Mouse (Mus musculus) spleen, adult 10 weeks (tissue): ENCODE results near the gene Adgra1. TPM values are rescaled to one million over a fixed set of nuclear protein-coding genes. Genes with fewer than 3 reads are reported as not detected.

Source experiments
- polyA plus RNA-seq: library from polyadenylated mRNA; stranded (reverse); fragments of 350-450 nt; fragmentation: Illumina TruSeq; extraction: RNeasy Lipid Tissue Mini Kit (QIAGEN cat#74804); gene quantifications from one replicate; pipeline ENCODE4 v1.2.3, GENCODE M21; 2015; ENCODE audit warnings: low replicate concordance; ENCODE audit not compliant: insufficient read depth

Adgra1 gene
- polyA plus RNA-seq = not detected

GRCm38 (mm10) chr7:139834036-139834435 lies at the start of gene Adgra1:
TSS of gene Adgra1 (plus strand) at chr7:139834174.

DNA sequence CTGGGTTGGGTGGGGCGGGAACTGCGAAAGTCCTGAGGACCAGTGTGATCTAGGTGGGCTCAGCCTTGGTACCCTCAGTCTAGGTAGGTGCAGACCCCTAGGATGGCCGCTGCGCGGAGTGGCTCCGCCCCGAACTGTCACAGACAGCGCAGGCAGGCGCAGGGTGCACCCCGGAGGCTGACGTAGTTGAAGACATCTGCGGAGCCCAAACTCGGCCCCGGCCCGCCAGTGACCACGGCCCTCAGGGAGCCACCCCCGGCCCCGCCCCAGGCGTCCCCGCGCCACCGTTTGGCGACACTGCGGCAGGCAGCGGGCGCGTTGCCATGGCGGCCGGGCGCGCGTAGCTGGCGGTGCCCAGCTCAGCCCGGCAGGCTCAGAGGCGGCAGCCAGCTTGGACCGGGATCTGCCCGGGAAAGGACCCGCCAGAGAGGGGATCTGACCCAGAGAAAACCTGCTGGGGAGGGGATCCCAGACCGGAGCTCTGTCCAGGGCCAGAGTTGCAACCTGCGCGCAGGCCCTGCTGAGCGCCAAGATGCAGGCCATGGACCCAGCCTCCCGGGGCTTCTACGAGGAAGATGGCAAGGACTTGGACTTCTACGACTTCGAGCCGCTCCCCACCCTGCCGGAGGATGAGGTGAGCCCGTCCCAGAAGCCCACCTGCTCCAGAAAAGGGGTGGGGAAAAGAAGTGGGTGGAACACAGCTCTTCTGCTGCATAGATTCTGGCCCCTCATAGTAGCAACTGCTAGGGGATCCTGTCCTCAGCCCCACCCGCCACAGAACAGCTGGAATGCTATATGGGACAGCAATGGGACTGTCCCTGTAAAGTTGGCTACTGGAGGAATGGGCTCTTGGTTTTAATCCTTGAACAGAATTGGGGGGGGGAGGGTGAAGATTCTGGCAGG lies 60.9 kb downstream of the Adgra1 start, which contains the start of gene Kndc1:
TSS of gene Kndc1 (plus strand) at position 42 of the 903 bp plus-strand sequence.

Other genes with a start within 250 kb of the Adgra1 start
- gene Cfap46, start 150.4 kb upstream of the Adgra1 start, polyA plus RNA-seq = 0.23 TPM
- gene Kndc1, start 60.5 kb downstream of the Adgra1 start, polyA plus RNA-seq = 0.12 TPM
- gene Utf1, start 109.6 kb downstream of the Adgra1 start, polyA plus RNA-seq = 0.19 TPM
- not detected for gene 6430531B16Rik, start 144.6 kb downstream of the Adgra1 start, polyA plus RNA-seq
- gene Adam8, start 158.4 kb downstream of the Adgra1 start, polyA plus RNA-seq = 15.3 TPM
- 39.7 TPM for gene Zfp511, start 202.2 kb downstream of the Adgra1 start, polyA plus RNA-seq
- gene Tubgcp2, start 202.5 kb downstream of the Adgra1 start, polyA plus RNA-seq = 21.8 TPM
- gene Msx3, start 214.9 kb downstream of the Adgra1 start, polyA plus RNA-seq = not detected
- gene Caly, start 248.4 kb downstream of the Adgra1 start, polyA plus RNA-seq = not detected